Mouse (Mus musculus) telencephalon, adult 2 months (tissue): ENCODE results near the gene Anapc5.

Experiments
- DNase-seq: peaks from one replicate; pipeline ENCODE4 v3.0.0-alpha.2; 2011; ENCODE audit warnings: low read depth, low spot score

Anapc5 gene

DNA sequence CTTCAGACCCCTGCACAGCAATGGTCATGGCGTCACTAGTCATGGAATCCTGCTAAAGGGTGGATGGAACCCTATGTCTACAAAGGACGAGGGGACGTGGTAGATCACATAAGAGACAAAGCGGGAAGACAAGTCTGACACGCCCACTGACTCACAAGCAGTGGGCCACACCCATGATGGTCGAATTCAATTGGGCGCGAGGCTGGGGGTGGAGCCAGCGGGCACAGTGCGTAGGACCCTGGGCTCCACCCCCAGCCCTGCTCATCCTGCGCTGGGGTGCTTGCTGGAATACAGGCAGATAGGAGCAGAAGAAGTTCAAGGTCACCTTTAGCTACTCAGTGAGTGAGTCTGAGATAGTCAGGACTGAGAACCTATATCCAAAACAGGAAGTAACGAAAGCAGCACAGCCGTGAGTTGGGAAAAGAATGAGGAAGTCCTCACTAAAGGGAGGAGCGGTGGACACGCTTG is 52.0 kb downstream of the Anapc5 start:
- no peak for DNase-seq

GRCm38 (mm10) chr5:122767283-122767682 is 53.9 kb downstream of the Anapc5 start:
- DNase-seq, result no peak

DNA sequence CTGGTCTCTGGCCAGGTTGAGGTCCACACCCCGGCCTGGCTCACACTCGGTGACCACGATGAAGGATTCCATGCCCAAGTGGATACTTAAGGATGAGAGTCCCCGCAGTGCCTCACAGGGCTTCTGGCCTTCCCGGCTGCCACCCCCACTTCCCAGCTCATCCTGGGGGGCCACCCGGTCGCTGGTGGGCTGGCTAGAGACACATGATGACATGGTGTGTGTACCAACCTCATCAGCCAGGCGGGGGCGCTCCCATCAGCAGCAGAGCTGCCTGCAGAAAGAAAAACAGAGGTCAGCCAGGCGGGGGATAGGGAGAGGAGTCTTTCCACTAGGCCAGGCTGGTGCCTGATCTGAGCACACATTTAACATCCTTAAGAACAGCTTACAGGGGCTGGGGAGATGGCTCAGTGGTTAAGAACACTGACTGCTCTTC is 57.1 kb downstream of the Anapc5 start:
- DNase-seq, result no peak

- no peak for DNase-seq
Observed at GRCm38 (mm10) chr5:122763271-122764031, 57.7 kb downstream of the Anapc5 start.

GRCm38 (mm10) chr5:122756680-122757079 is 64.5 kb downstream of the Anapc5 start:
- DNase-seq, result no peak

GRCm38 (mm10) chr5:122756144-122756543 is 65.0 kb downstream of the Anapc5 start:
- no peak for DNase-seq

- no peak for DNase-seq
Observed at GRCm38 (mm10) chr5:122755620-122756019, 65.5 kb downstream of the Anapc5 start.

- no peak for DNase-seq
Observed at GRCm38 (mm10) chr5:122754477-122754876, 66.7 kb downstream of the Anapc5 start.

- DNase-seq, result no peak
Observed at GRCm38 (mm10) chr5:122747950-122748349, 73.2 kb downstream of the Anapc5 start.

DNA sequence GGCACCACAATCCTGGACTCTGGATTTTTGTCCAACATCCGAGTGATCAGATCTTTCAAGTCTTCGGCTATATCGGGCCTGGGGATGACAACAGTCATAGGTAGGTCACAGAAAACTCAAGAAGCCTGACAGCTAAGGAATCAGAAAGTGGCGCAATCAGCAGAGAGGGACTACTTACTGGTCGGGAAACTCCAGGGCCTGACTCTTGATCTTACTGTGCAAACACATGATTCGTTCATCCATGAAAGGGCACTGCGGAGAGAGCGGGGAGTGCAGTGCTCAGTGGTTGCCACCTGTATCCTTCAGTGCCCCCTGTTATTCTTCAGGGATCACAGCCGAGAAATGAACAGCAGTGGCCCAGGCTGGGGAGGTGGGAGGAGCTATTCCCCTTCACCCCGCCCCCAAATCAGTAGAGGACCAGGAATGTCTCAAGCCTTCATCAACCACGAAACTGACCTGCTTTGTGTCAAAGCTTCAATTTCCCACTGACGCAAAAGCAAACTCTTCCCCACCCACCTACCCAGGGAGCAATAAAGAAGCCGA is 77.2 kb downstream of the Anapc5 start:
- DNase-seq, result no peak
